Mouse (Mus musculus) heart, embryonic 11.5 days (tissue): ENCODE results near the gene Ctse. TPM values are rescaled to one million over a fixed set of nuclear protein-coding genes. Genes with fewer than 3 reads are reported as not detected.

Experiments
- ATAC-seq: fragments of 200-750 bp; cut with Nextera tagmentation; replicated peaks from 2 replicates; pipeline ENCODE4 v1.8.0; 2017; ENCODE audit warnings: moderate library complexity; ENCODE audit not compliant: insufficient number of reproducible peaks, low FRiP score, low TSS enrichment
- H3K27ac ChIP-seq: fragments of 300-500 bp; sonication (generic); 2 replicates; pipeline ENCODE4 v1.5.1; 2014; ENCODE audit warnings: mild to moderate bottlenecking, low read depth, low read length
- H3K27me3 ChIP-seq: fragments of 300-500 bp; sonication (generic); 2 replicates; pipeline ENCODE4 v1.6.1; 2014; ENCODE audit warnings: mild to moderate bottlenecking, low read length, mixed read lengths; ENCODE audit not compliant: control insufficient read depth, insufficient read depth
- H3K36me3 ChIP-seq: fragments of 300-500 bp; sonication (generic); 2 replicates; pipeline ENCODE4 v1.6.1; 2014; ENCODE audit warnings: mild to moderate bottlenecking, low read length, moderate library complexity, mixed read lengths; ENCODE audit not compliant: control insufficient read depth, insufficient read depth
- H3K4me1 ChIP-seq: fragments of 300-500 bp; sonication (generic); 2 replicates; pipeline ENCODE4 v1.6.1; 2014; ENCODE audit warnings: low read length; ENCODE audit not compliant: control insufficient read depth, insufficient read depth
- H3K4me2 ChIP-seq: fragments of 300-500 bp; sonication (generic); 2 replicates; pipeline ENCODE4 v1.6.1; 2014; ENCODE audit warnings: mild to moderate bottlenecking, moderate library complexity
- H3K4me3 ChIP-seq: fragments of 300-500 bp; sonication (generic); 2 replicates; pipeline ENCODE4 v1.5.1; 2014; ENCODE audit warnings: low read depth, low read length
- H3K9ac ChIP-seq: fragments of 300-500 bp; sonication (generic); 2 replicates; pipeline ENCODE4 v1.6.1; 2014; ENCODE audit warnings: mild to moderate bottlenecking, low read depth, low read length, moderate library complexity
- H3K9me3 ChIP-seq: fragments of 300-500 bp; sonication (generic); replicated peaks from 2 replicates; pipeline ENCODE4 v1.6.1; 2016; ENCODE audit warnings: low read length; ENCODE audit not compliant: control insufficient read depth
- WGBS: fragments of 180-500 bp; shearing (Covaris S2); extraction: QIAGEN DNeasy Blood & Tissue Kit; methylation state at CpG from one replicate; pipeline ENCODE4 v1.1.7; 2014; ENCODE audit not compliant: insufficient replicate concordance; 5-methylcytosine and 5-hydroxymethylcytosine counted together
- polyA plus RNA-seq: library from polyadenylated mRNA; unstranded; fragments of >200 nt; fragmentation: Nextera tagmentation; extraction: Ambion mirVana; gene quantifications from 2 replicates; pipeline ENCODE4 v1.2.1, GENCODE M21; 2014

Gene Ctse
- polyA plus RNA-seq, 1 experiment from 2014 or later: 0.94 TPM

DNA sequence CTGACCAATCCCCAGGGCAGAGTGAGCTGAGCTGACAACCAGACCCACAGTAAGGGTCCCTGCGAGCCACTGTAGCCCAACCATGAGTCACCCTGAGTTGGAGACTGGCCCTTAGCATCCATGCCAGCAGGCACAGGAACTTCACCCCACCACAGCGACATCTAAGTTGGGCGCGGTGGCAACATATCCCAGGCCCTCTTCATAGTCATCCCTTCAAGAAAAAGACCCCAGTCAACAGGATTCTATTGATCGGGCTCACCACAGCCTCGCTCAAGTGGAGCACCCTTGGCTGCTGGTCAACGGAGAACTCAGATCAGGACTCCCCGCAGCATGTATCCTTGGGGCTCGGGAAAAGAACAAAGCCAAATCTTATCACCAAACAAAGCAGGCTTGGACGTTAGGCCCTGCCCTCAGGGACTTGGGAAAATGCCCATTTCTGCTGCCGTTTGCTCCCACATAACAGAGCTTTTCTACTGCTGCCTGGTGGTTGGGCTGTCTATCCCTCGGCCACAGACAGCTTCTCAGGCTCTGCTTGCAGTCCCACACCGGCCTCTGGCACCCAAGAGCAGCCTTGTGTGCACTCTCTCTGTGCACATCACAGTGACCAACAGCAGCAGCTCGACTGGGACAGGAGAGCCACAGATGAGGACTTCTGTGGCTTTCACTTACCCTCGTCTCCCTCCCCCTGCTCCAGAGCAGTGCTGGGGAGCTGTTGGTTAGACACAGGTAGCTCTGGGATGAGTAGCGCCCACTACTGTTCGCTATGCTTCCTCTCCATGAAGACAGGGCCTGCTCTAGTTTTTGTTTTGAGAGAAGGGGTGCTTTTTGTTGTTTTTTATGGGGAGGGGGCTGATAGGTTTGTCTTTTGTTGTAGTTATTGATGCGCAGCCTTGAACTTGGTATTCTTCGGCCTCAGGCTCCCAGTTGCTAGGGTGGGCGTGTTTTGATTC is 76.6 kb downstream of the Ctse start:
- Histone ChIP-seq H3K4me3 (no peak overlapping the region), H3K4me2 (no peak overlapping the region), H3K27me3 (no peaks in the 10 kb centered on the region), H3K9me3 (no peaks in the 10 kb centered on the region), H3K9ac (no peak overlapping the region), H3K4me1 (0 out of 2 replicates have a peak, but pooled peaks cover 4% of the 10 kb centered on the region), H3K36me3 (no peaks in the 10 kb centered on the region), H3K27ac (no peak overlapping the region)
- WGBS: 59% methylated on average over 20 of the region's 20 CpGs
- ATAC-seq: no peak

DNA sequence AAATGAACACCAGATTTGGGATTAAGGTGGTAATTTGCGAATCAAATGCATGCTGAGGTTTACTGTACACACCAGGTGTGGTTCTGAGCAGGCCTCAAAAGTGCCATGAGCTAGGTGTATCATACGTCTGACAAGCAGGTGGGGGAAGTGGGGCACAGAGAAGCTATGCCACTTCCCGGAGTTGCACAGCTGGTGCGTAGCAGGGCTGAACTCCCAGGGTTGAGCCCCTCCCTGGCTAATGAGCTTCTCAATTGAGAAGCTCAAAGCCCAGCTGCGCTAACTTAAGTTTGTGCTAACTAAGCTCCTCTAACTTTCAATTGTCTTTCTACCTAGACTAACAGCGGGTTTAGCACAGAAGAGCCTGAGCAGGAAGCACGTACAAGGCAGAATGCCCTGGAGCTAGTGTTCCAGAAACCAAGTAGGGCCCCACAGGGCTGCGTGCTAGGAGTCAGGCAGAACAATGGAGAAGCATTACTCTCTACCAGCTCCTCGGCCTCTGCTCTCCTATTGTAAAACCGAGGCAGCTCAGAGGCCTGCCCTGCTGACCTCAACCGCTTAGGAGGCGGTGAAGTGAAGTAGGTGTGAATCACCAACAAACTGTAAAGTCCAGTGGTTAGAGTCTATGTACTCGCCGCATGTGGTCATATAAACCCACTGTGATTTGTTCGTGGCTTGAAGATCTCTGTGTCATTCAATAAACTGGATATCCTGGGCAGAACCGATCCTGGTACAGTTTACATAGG is 81.0 kb downstream of the Ctse start:
- Histone ChIP-seq H3K27me3 (no peaks in the 10 kb centered on the region), H3K27ac (no peak overlapping the region), H3K4me2 (no peak overlapping the region), H3K36me3 (no peaks in the 10 kb centered on the region), H3K4me3 (no peak overlapping the region), H3K4me1 (0 out of 2 replicates have a peak, but pooled peaks cover 4% of the 10 kb centered on the region), H3K9me3 (no peaks in the 10 kb centered on the region), H3K9ac (no peak overlapping the region)
- WGBS: 73% methylated on average over 16 of the region's 16 CpGs
- ATAC-seq: no peak

DNA sequence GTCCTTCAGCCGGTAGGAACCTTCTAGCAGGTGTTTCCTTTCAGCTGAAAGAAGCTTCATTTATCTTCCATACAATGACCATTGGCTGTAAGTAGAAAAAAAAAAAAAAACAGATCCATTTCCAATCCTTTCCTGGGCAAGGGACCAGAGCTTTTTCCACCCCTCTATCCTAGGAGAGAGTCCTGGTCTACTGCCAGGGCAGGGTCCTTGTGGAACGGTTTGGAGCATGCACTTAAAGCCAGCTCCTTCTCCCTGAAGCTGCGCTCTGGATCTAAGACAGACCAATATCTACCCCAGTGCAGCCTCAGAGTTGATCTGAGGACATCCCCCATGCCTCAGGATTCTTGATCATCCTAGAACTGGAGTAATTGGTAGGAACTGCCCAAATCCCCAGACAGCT is 83.9 kb downstream of the Ctse start:
- no peak for ATAC-seq
- Histone ChIP-seq H3K36me3 (no peaks in the 10 kb centered on the region), H3K4me1 (no peaks in the 10 kb centered on the region), H3K27ac (no peak overlapping the region), H3K27me3 (no peaks in the 10 kb centered on the region), H3K9me3 (no peaks in the 10 kb centered on the region), H3K4me2 (no peak overlapping the region), H3K9ac (no peak overlapping the region), H3K4me3 (no peak overlapping the region)
- WGBS: 77% methylated on average over 3 of the region's 3 CpGs

DNA sequence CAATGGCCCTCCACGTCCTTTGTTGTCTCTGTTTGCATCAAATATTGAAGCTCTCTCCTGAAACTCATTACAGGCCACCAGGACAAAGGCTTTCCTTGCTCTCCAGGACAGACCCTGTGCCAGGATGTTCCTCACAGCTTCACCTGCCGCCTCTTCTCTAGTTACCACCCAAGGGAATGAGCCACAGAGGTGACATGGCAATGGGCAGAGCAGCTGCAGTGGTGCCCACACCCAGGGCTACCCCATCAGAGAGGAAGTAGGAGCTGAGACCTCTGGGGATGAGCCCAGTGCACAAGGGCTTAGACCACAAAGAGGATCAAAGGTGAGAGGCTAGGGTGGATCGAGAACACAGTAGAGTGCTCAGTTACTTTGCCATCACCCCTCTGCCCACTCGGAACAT is 85.4 kb downstream of the Ctse start:
- Histone ChIP-seq H3K4me2 (no peak overlapping the region), H3K4me3 (no peak overlapping the region), H3K4me1 (no peaks in the 10 kb centered on the region), H3K9me3 (no peaks in the 10 kb centered on the region), H3K9ac (no peak overlapping the region), H3K27ac (no peak overlapping the region), H3K27me3 (no peaks in the 10 kb centered on the region), H3K36me3 (no peaks in the 10 kb centered on the region)
- WGBS: 76% methylated on average over 4 of the region's 4 CpGs
- no peak for ATAC-seq

Other genes starting within 250 kb of the Ctse start
- 19.4 and 23.3 TPM in 2 replicates for gene Srgap2, start 111.0 kb upstream of the Ctse start, polyA plus RNA-seq
- 3.2 and 3.4 TPM in 2 replicates for gene Fam72a, start 110.4 kb upstream of the Ctse start, polyA plus RNA-seq
- gene Avpr1b, start 39.1 kb upstream of the Ctse start, polyA plus RNA-seq: not detected in 2 replicates
- gene Rab7b, start 50.4 kb downstream of the Ctse start, polyA plus RNA-seq: 1.1 and 1.4 TPM in 2 replicates
- not detected in 2 replicates for gene Slc26a9, start 105.7 kb downstream of the Ctse start, polyA plus RNA-seq
- 0.75 and 1.3 TPM in 2 replicates for gene Pm20d1, start 159.1 kb downstream of the Ctse start, polyA plus RNA-seq
- gene Slc41a1, start 189.2 kb downstream of the Ctse start, polyA plus RNA-seq: 6.4 and 8.7 TPM in 2 replicates
- gene Rab29, start 228.9 kb downstream of the Ctse start, polyA plus RNA-seq: 10.3 and 13.6 TPM in 2 replicates